Mouse (Mus musculus): ENCODE measurements at regions not wholly inside any gene's neighbourhood (a gene's known extent, or its start where the extent isn't known, plus 50 kb on each side); places are given as distances from the start of the nearest gene placed in this dataset.

- peaks cover 3% of the 10 kb centered on the region for H3K4me1 ChIP-seq (ENCODE audit: control insufficient read depth, insufficient read depth, low read length)
- TF ChIP-seq CTCF (IDR thresholded peaks at IDR 0.05; ENCODE audit: low read depth, low read length) (no peak), POLR2A (IDR thresholded peaks at IDR 0.05; ENCODE audit: extremely low read depth, insufficient read depth, low read length) (no peak)
- no peaks in the 10 kb centered on the region for H3K27me3 ChIP-seq (ENCODE audit: control insufficient read depth, insufficient read depth, low read length)
- no peaks in the 10 kb centered on the region for H3K79me2 ChIP-seq (ENCODE audit: control insufficient read depth, insufficient read depth, low read length)
- DNase-seq (ENCODE audit: extremely low read depth, low read depth, low spot score), result no peak
- H3K9ac ChIP-seq (ENCODE audit: low read depth, low read length), result no peak overlapping the region
- no peak overlapping the region for H3K27ac ChIP-seq (replicated peaks; ENCODE audit: insufficient read depth, low read depth, low read length)
- H3K4me3 ChIP-seq (ENCODE audit: insufficient read depth, low read depth, low read length), result no peak overlapping the region
- 87% methylated on average over 6 of the region's 6 CpGs for WGBS
- no peaks in the 10 kb centered on the region for H3K36me3 ChIP-seq (ENCODE audit: control insufficient read depth, insufficient read depth, low read length)
These were observed 173.0 kb upstream of the Cited2 start for GRCm38 (mm10) chr10:17549711-17550637.

GRCm38 (mm10) chr10:17550638-17551013 lies 172.4 kb upstream of the Cited2 start:
- Histone ChIP-seq H3K4me1 (ENCODE audit: control insufficient read depth, insufficient read depth, low read length) (peaks cover 3% of the 10 kb centered on the region), H3K79me2 (ENCODE audit: control insufficient read depth, insufficient read depth, low read length) (no peaks in the 10 kb centered on the region), H3K9ac (ENCODE audit: low read depth, low read length) (no peak overlapping the region), H3K27ac (replicated peaks; ENCODE audit: insufficient read depth, low read depth, low read length) (no peak overlapping the region), H3K27me3 (ENCODE audit: control insufficient read depth, insufficient read depth, low read length) (no peaks in the 10 kb centered on the region), H3K4me3 (ENCODE audit: insufficient read depth, low read depth, low read length) (no peak overlapping the region), H3K36me3 (ENCODE audit: control insufficient read depth, insufficient read depth, low read length) (no peaks in the 10 kb centered on the region)
- 92% methylated on average over 6 of the region's 6 CpGs for WGBS
- no peak for TF ChIP-seq POLR2A (IDR thresholded peaks at IDR 0.05; ENCODE audit: extremely low read depth, insufficient read depth, low read length)
- TF ChIP-seq CTCF (IDR thresholded peaks at IDR 0.05; ENCODE audit: low read depth, low read length), result no peak
- DNase-seq (ENCODE audit: extremely low read depth, low read depth, low spot score), result no peak

- H3K79me2 ChIP-seq (ENCODE audit: control insufficient read depth, insufficient read depth, low read length), result no peaks in the 10 kb centered on the region
- H3K4me1 ChIP-seq (ENCODE audit: control insufficient read depth, insufficient read depth, low read length), result peaks cover 3% of the 10 kb centered on the region
- H3K27ac ChIP-seq (replicated peaks; ENCODE audit: insufficient read depth, low read depth, low read length), result peak overlapping the region; percentile 69
- no peak overlapping the region for H3K9ac ChIP-seq (ENCODE audit: low read depth, low read length)
- peak; percentile 86 for DNase-seq (ENCODE audit: extremely low read depth, low read depth, low spot score)
- H3K27me3 ChIP-seq (ENCODE audit: control insufficient read depth, insufficient read depth, low read length), result no peaks in the 10 kb centered on the region
- no peak overlapping the region for H3K4me3 ChIP-seq (ENCODE audit: insufficient read depth, low read depth, low read length)
- whole genome bisulfite sequencing, result 45% methylated on average over 6 of the region's 6 CpGs
- no peak for TF ChIP-seq CTCF (IDR thresholded peaks at IDR 0.05; ENCODE audit: low read depth, low read length)
- TF ChIP-seq POLR2A (IDR thresholded peaks at IDR 0.05; ENCODE audit: extremely low read depth, insufficient read depth, low read length), result no peak
- H3K36me3 ChIP-seq (ENCODE audit: control insufficient read depth, insufficient read depth, low read length), result no peaks in the 10 kb centered on the region
These were observed 171.1 kb upstream of the Cited2 start for GRCm38 (mm10) chr10:17551869-17552268.

DNA sequence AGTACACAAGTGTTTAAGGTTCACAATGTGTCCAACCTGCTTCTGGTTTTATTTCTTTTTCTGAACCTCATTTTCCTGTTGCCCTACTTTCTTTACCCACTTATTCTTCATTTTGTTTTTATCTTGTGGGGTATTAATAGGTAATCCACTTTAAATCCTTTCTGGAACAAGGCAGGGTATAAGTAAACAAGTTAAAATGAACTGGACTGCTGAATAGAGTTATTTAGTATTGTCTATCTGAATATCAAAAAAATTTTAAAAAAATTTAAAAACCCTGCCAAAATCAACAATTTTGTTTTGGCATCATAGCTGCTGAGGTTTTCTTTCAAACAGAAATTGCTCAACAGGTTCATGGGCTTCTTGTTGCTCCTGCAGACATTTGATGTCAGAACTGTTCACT lies 170.7 kb upstream of the Cited2 start:
- H3K9ac ChIP-seq (ENCODE audit: low read depth, low read length), result no peak overlapping the region
- H3K36me3 ChIP-seq (ENCODE audit: control insufficient read depth, insufficient read depth, low read length), result no peaks in the 10 kb centered on the region
- H3K27me3 ChIP-seq (ENCODE audit: control insufficient read depth, insufficient read depth, low read length), result no peaks in the 10 kb centered on the region
- no peaks in the 10 kb centered on the region for H3K79me2 ChIP-seq (ENCODE audit: control insufficient read depth, insufficient read depth, low read length)
- H3K4me3 ChIP-seq (ENCODE audit: insufficient read depth, low read depth, low read length), result no peak overlapping the region
- TF ChIP-seq CTCF (IDR thresholded peaks at IDR 0.05; ENCODE audit: low read depth, low read length) (no peak), POLR2A (IDR thresholded peaks at IDR 0.05; ENCODE audit: extremely low read depth, insufficient read depth, low read length) (no peak)
- peaks cover 3% of the 10 kb centered on the region for H3K4me1 ChIP-seq (ENCODE audit: control insufficient read depth, insufficient read depth, low read length)
- H3K27ac ChIP-seq (replicated peaks; ENCODE audit: insufficient read depth, low read depth, low read length), result peak overlapping the region; percentile 69
- DNase-seq (ENCODE audit: extremely low read depth, low read depth, low spot score), result peak; percentile 87

- H3K27ac ChIP-seq (replicated peaks; ENCODE audit: insufficient read depth, low read depth, low read length), result no peak overlapping the region
- no peaks in the 10 kb centered on the region for H3K79me2 ChIP-seq (ENCODE audit: control insufficient read depth, insufficient read depth, low read length)
- no peaks in the 10 kb centered on the region for H3K27me3 ChIP-seq (ENCODE audit: control insufficient read depth, insufficient read depth, low read length)
- TF ChIP-seq POLR2A (IDR thresholded peaks at IDR 0.05; ENCODE audit: extremely low read depth, insufficient read depth, low read length), result no peak
- no peak for TF ChIP-seq CTCF (IDR thresholded peaks at IDR 0.05; ENCODE audit: low read depth, low read length)
- WGBS, result 74% methylated on average over 4 of the region's 4 CpGs
- H3K4me3 ChIP-seq (ENCODE audit: insufficient read depth, low read depth, low read length), result no peak overlapping the region
- no peaks in the 10 kb centered on the region for H3K36me3 ChIP-seq (ENCODE audit: control insufficient read depth, insufficient read depth, low read length)
- DNase-seq (ENCODE audit: extremely low read depth, low read depth, low spot score), result no peak
- H3K9ac ChIP-seq (ENCODE audit: low read depth, low read length), result no peak overlapping the region
- H3K4me1 ChIP-seq (ENCODE audit: control insufficient read depth, insufficient read depth, low read length), result peaks cover 3% of the 10 kb centered on the region
These were observed 166.6 kb upstream of the Cited2 start for GRCm38 (mm10) chr10:17556391-17556790.

- Histone ChIP-seq H3K4me3 (ENCODE audit: insufficient read depth, low read depth, low read length) (no peak overlapping the region), H3K4me1 (ENCODE audit: control insufficient read depth, insufficient read depth, low read length) (peaks cover 2% of the 10 kb centered on the region), H3K27ac (replicated peaks; ENCODE audit: insufficient read depth, low read depth, low read length) (no peak overlapping the region), H3K27me3 (ENCODE audit: control insufficient read depth, insufficient read depth, low read length) (no peaks in the 10 kb centered on the region), H3K36me3 (ENCODE audit: control insufficient read depth, insufficient read depth, low read length) (no peaks in the 10 kb centered on the region), H3K79me2 (ENCODE audit: control insufficient read depth, insufficient read depth, low read length) (no peaks in the 10 kb centered on the region), H3K9ac (ENCODE audit: low read depth, low read length) (no peak overlapping the region)
- WGBS, result 85% methylated on average over 5 of the region's 5 CpGs
- no peak for TF ChIP-seq POLR2A (IDR thresholded peaks at IDR 0.05; ENCODE audit: extremely low read depth, insufficient read depth, low read length)
- no peak for TF ChIP-seq CTCF (IDR thresholded peaks at IDR 0.05; ENCODE audit: low read depth, low read length)
- no peak for DNase-seq (ENCODE audit: extremely low read depth, low read depth, low spot score)
These were observed 163.6 kb upstream of the Cited2 start for GRCm38 (mm10) chr10:17559370-17559955.
